Mouse (Mus musculus) limb, embryonic 11.5 days (tissue): ENCODE results near the gene Csnka2ip. TPM values are rescaled to one million over a fixed set of nuclear protein-coding genes. Genes with fewer than 3 reads are reported as not detected.

Experiments
- ATAC-seq: fragments of 200-750 bp; cut with Nextera tagmentation; 2 replicates; pipeline ENCODE4 v1.8.0; 2017; ENCODE audit warnings: low read depth; ENCODE audit not compliant: insufficient number of reproducible peaks, low FRiP score, low TSS enrichment
- DNase-seq: peaks from one replicate; pipeline ENCODE4 v3.0.0-alpha.2; 2015; ENCODE audit warnings: low spot score
- H3K27ac ChIP-seq: fragments of 300-500 bp; sonication (generic); replicated peaks from 2 replicates; pipeline ENCODE4 v1.5.1; 2014; ENCODE audit warnings: low read depth, mild to moderate bottlenecking, low read length
- H3K27me3 ChIP-seq: fragments of 300-500 bp; sonication (generic); 2 replicates; pipeline ENCODE4 v1.6.1; 2014; ENCODE audit warnings: mild to moderate bottlenecking, low read length, mixed read lengths; ENCODE audit not compliant: control insufficient read depth, insufficient read depth
- H3K36me3 ChIP-seq: fragments of 300-500 bp; sonication (generic); 2 replicates; pipeline ENCODE4 v1.6.1; 2014; ENCODE audit warnings: mild to moderate bottlenecking, low read length, moderate library complexity, mixed read lengths; ENCODE audit not compliant: control insufficient read depth, insufficient read depth
- H3K4me1 ChIP-seq: fragments of 300-500 bp; sonication (generic); 2 replicates; pipeline ENCODE4 v1.6.1; 2014; ENCODE audit warnings: low read length, mixed read lengths; ENCODE audit not compliant: control insufficient read depth, insufficient read depth
- H3K4me2 ChIP-seq: fragments of 300-500 bp; sonication (generic); 2 replicates; pipeline ENCODE4 v1.6.1; 2014; ENCODE audit warnings: low read depth, mild to moderate bottlenecking, moderate library complexity; ENCODE audit not compliant: severe bottlenecking
- H3K4me3 ChIP-seq: fragments of 300-500 bp; sonication (generic); 2 replicates; pipeline ENCODE4 v1.5.1; 2014; ENCODE audit warnings: low read depth, low read length
- H3K9ac ChIP-seq: fragments of 300-500 bp; sonication (generic); 2 replicates; pipeline ENCODE4 v1.6.1; 2014; ENCODE audit warnings: mild to moderate bottlenecking, low read length
- H3K9me3 ChIP-seq: fragments of 300-500 bp; sonication (generic); 2 replicates; pipeline ENCODE4 v1.6.1; 2016; ENCODE audit warnings: low read length; ENCODE audit not compliant: control insufficient read depth
- WGBS: fragments of 180-500 bp; shearing (Covaris S2); extraction: QIAGEN DNeasy Blood & Tissue Kit; methylation state at CpG from one replicate; pipeline ENCODE4 v1.1.7; 2014; 5-methylcytosine and 5-hydroxymethylcytosine counted together
- polyA plus RNA-seq: library from polyadenylated mRNA; unstranded; fragments of >200 nt; fragmentation: Nextera tagmentation; extraction: Ambion mirVana; gene quantifications from 2 replicates; pipeline ENCODE4 v1.2.1, GENCODE M21; 2014

Gene Csnka2ip
- polyA plus RNA-seq, 1 experiment from 2014 or later, result not detected

- DNase-seq (no peak), ATAC-seq (no peak)
- H3K27ac ChIP-seq, result no peak overlapping the region
- H3K4me1 ChIP-seq, result 0 out of 2 replicates have a peak, but pooled peaks cover 3% of the 10 kb centered on the region
- H3K9me3 ChIP-seq, result no peaks in the 10 kb centered on the region
- H3K27me3 ChIP-seq, result no peaks in the 10 kb centered on the region
- WGBS, result 61% methylated on average over 2 of the region's 2 CpGs
- no peak overlapping the region for H3K4me3 ChIP-seq
- no peaks in the 10 kb centered on the region for H3K36me3 ChIP-seq
- H3K9ac ChIP-seq, result no peak overlapping the region
- no peak overlapping the region for H3K4me2 ChIP-seq
Measured at GRCm38 (mm10) chr16:64513423-64513822, 88.8 kb downstream of the Csnka2ip start.

Other genes with a start within 250 kb of the Csnka2ip start
- 29.1 and 32.3 TPM in 2 replicates for gene 4930453N24Rik, start 168.8 kb upstream of the Csnka2ip start, polyA plus RNA-seq
- gene Zfp654, start 249.2 kb upstream of the Csnka2ip start, polyA plus RNA-seq, result 7.9 and 9.4 TPM in 2 replicates
- 119 and 120 TPM in 2 replicates for gene Cggbp1, start 249.6 kb upstream of the Csnka2ip start, polyA plus RNA-seq